In genomic region chr10:26890269-26890955, GRCm38 (mm10) we compare ENCODE assay signal across 8 mouse cellular contexts.
DNase-seq lines count a peak whose midpoint lies in the region; ATAC-seq and TF ChIP-seq lines count a peak whose summit lies in the region.

No protein-coding gene starts in this region.

- no peak overlapping the region for H3K4me3 ChIP-seq in embryonic fibroblast, embryonic 13.5 days (ENCODE audit: insufficient read depth, low read length)
- H3K4me3 ChIP-seq in lung, postnatal 0 days (ENCODE audit: low read depth, low read length): no peak overlapping the region

- H3K9me3 ChIP-seq in lung, postnatal 0 days (ENCODE audit: low read length): no peaks in the 10 kb centered on the region

- 0 out of 2 replicates have a peak, but pooled peaks cover 3% of the 10 kb centered on the region for H3K36me3 ChIP-seq in lung, postnatal 0 days (ENCODE audit: insufficient read depth, low read length)

- H3K4me2 ChIP-seq in lung, postnatal 0 days (replicated peaks; ENCODE audit: low read depth, low read length): no peak overlapping the region

- TF ChIP-seq EP300 in lung, postnatal 0 days (IDR thresholded peaks at IDR 0.05): no peak

- 2% methylated on average over 4 of the region's 4 CpGs for WGBS in lung, postnatal 0 days

- ATAC-seq in lung, postnatal 0 days: peak; percentile 35; the same call in 1 of the 2 replicates

- no peak overlapping the region for H3K9ac ChIP-seq in lung, postnatal 0 days (replicated peaks; ENCODE audit: low read depth)

- TF ChIP-seq CTCF in embryonic fibroblast, embryonic 13.5 days (IDR thresholded peaks at IDR 0.05; ENCODE audit: borderline replicate concordance, insufficient read depth, low read length): peak; percentile 57; the same call in 1 of the 2 replicates
- peak; percentile 89 for TF ChIP-seq CTCF in lung, postnatal 0 days (IDR thresholded peaks at IDR 0.05)

- peak; percentile 57 for DNase-seq in ES-CJ7 (ENCODE audit: low read depth, low spot score)
- peak; percentile 9 to 19 for DNase-seq in adrenal gland, postnatal 4 days (ENCODE audit: low spot score in 2 of 2)
- peak; percentile 68 to 81 for DNase-seq in heart, postnatal 14 days
- peak; percentile 51 to 70 for DNase-seq in kidney, postnatal 25 days
- DNase-seq in lung, postnatal 0 days (ENCODE audit: low spot score): peak; percentile 85
- DNase-seq in ovary, postnatal 10 days (ENCODE audit: low spot score): peak; percentile 3
- DNase-seq in thymus, postnatal 25 days: peak; percentile 73

- no peak overlapping the region for H3K27ac ChIP-seq in embryonic fibroblast, embryonic 13.5 days (ENCODE audit: insufficient read depth, low read length)
- H3K27ac ChIP-seq in lung, postnatal 0 days (ENCODE audit: low read length): no peak overlapping the region

- peaks cover 4% of the 10 kb centered on the region for H3K4me1 ChIP-seq in embryonic fibroblast, embryonic 13.5 days (ENCODE audit: control insufficient read depth, insufficient read depth, low read length)
- H3K4me1 ChIP-seq in lung, postnatal 0 days (ENCODE audit: insufficient read depth, low read depth, low read length): no peaks in the 10 kb centered on the region

- no peaks in the 10 kb centered on the region for H3K27me3 ChIP-seq in lung, postnatal 0 days (replicated peaks; ENCODE audit: insufficient read depth, low read length)

- intact Hi-C loops in heart, postnatal 14 days (cut with DNase I): loop anchor here (1.0 to 5.0 kb wide), 2 partner anchors 178 to 518 kb away; no protein-coding TSS in a partner anchor

- TF ChIP-seq POLR2A in embryonic fibroblast, embryonic 13.5 days (IDR thresholded peaks at IDR 0.05; ENCODE audit: low read depth, low read length): no peak

Comparison
In these comparisons a context has a peak if more than half of its experiments do, and no peak if none do; other contexts are left out.
1. DNase-seq: peak in every context shown above with its lines; median percentile 85 in lung, postnatal 0 days; 74 in heart, postnatal 14 days; 73 in thymus, postnatal 25 days; 60 in kidney, postnatal 25 days; 57 in ES-CJ7; 14 in adrenal gland, postnatal 4 days; 3 in ovary, postnatal 10 days.